In the genomic region with DNA sequence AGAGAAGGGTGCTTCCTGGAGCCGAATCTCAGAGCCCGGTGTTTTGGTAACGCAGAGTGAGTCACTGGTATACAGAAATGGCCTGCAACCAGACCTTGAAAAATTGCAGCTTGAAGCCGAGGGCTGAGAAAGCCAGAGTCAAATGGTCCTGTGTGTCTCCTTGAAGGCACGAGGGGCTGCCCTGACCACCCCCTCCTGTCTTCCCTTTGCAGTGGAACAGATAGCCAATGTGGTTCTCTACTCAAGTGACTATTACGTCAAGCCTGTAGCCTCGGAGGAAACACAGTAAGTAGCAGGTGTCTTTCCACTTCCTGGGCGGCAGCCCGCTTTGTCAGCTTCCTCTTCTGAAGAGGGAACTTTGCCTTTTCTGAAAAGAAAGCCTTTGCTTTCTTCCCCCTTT, we compare ENCODE assay signal across 8 mouse cellular contexts. TPM values are rescaled to one million over a fixed set of nuclear protein-coding genes. Genes with fewer than 3 reads are reported as not detected.
DNase-seq lines count a peak whose midpoint lies in the region; ATAC-seq lines count a peak whose summit lies in the region.
"Had no signal": no experiment of that assay in that cellular context is flagged by ENCODE, and none has a peak within 500 bp of the region (broad histone marks: within the 10 kb centered on the region; RNA-seq: fewer than 3 reads in every experiment).

No protein-coding gene starts in this region.

- peak; percentile 89 for DNase-seq in CD4-positive helper T cell, adult 2 months (ENCODE audit: low read depth, low spot score)
- peak; percentile 82 for DNase-seq in MEL-GATA-1-ER (ENCODE audit: extremely low read depth, low read depth)
- peak; percentile 17 for DNase-seq in heart, postnatal 4 days
- no peak for DNase-seq in frontal cortex, postnatal 36 days (ENCODE audit: low spot score in 2 of 2)
- no peak for DNase-seq in adipocyte (ENCODE audit: low spot score)

- no peaks in the 10 kb centered on the region for H3K36me3 ChIP-seq in hindbrain, embryonic 13.5 days
- H3K36me3 ChIP-seq: embryonic facial prominence, embryonic 13.5 days had no signal

- H3K27me3 ChIP-seq in hindbrain, embryonic 13.5 days, result no peaks in the 10 kb centered on the region
- H3K27me3 ChIP-seq: embryonic facial prominence, embryonic 13.5 days had no signal

- 80% methylated on average over 9 of the region's 9 CpGs for WGBS in hindbrain, embryonic 13.5 days

- ATAC-seq in neutrophil, adult 5-6 weeks (ENCODE audit: extremely low read depth, insufficient number of reproducible peaks, low FRiP score, poor library complexity, severe bottlenecking), result peak; percentile 92
- no peak for ATAC-seq in hindbrain, embryonic 13.5 days (ENCODE audit: low FRiP score)

- H3K27ac ChIP-seq in hindbrain, embryonic 13.5 days, result no peak overlapping the region
- H3K27ac ChIP-seq: embryonic facial prominence, embryonic 13.5 days had no signal

- no peaks in the 10 kb centered on the region for H3K9me3 ChIP-seq in hindbrain, embryonic 13.5 days
- H3K9me3 ChIP-seq: embryonic facial prominence, embryonic 13.5 days had no signal

- H3K4me3 ChIP-seq in hindbrain, embryonic 13.5 days, result no peak overlapping the region
- H3K4me3 ChIP-seq: embryonic facial prominence, embryonic 13.5 days had no signal

- no peak overlapping the region for H3K9ac ChIP-seq in hindbrain, embryonic 13.5 days
- H3K9ac ChIP-seq: embryonic facial prominence, embryonic 13.5 days had no signal

- peaks cover 11% of the 10 kb centered on the region; the same call in 1 of the 2 replicates for H3K4me1 ChIP-seq in hindbrain, embryonic 13.5 days (replicated peaks)

- H3K4me2 ChIP-seq in hindbrain, embryonic 13.5 days, result no peak overlapping the region
- H3K4me2 ChIP-seq: embryonic facial prominence, embryonic 13.5 days had no signal

RNA-seq across cellular contexts. Expression of gene Sag, which starts 24.7 kb away (rescaled TPM):
- total RNA-seq in heart, postnatal 4 days (2021), result under 1 TPM; 0.33 to 0.45 TPM
- total RNA-seq in neutrophil, adult 5-6 weeks (2017), result 6.3 and 8.0 TPM in 2 replicates
- 2.5 and 2.9 TPM in 2 replicates for polyA plus RNA-seq in hindbrain, embryonic 13.5 days (2015; fragmentation: Nextera tagmentation; extraction: Ambion mirVana)

RNA-seq across cellular contexts. Expression of gene Dgkd, which starts 24.9 kb away (rescaled TPM):
- 10 to 100 TPM; 53.4 to 55.2 TPM for total RNA-seq in heart, postnatal 4 days (2021)
- total RNA-seq in neutrophil, adult 5-6 weeks (2017), result 254 and 301 TPM in 2 replicates
- 42.7 and 44.7 TPM in 2 replicates for polyA plus RNA-seq in hindbrain, embryonic 13.5 days (2015; fragmentation: Nextera tagmentation; extraction: Ambion mirVana)

Comparison
In these comparisons a context has a peak if more than half of its experiments do, and no peak if none do; other contexts are left out.
1. DNase-seq: peak in CD4-positive helper T cell, adult 2 months (single experiment), MEL-GATA-1-ER (single experiment) and heart, postnatal 4 days (single experiment); none in frontal cortex, postnatal 36 days (0 of 2) and adipocyte (single experiment).